Mouse (Mus musculus) heart, postnatal 10 days (tissue): ENCODE measurements around the gene Gm14698. TPM values are rescaled to one million over a fixed set of nuclear protein-coding genes. Genes with fewer than 3 reads are reported as not detected.
A peak's percentile ranks its signal among the peaks of the same experiment; 100 is the strongest.
"Not testable (repeated sequence)": the region's sequence is repeated elsewhere in the genome, so short reads cannot be mapped to it uniquely, and the experiment has no call there.

Experiments
- DNase-seq, 2 experiments: peaks; one replicate each; pipeline ENCODE4 v3.0.0; 2021
- intact Hi-C: fragments of 180-260 bp; cut with DNase I; formaldehyde crosslinking; loops from one replicate; pipeline ENCODE4 v1.15.1; 2025
- total RNA-seq, 2 experiments: library from RNA; stranded (reverse); gene quantifications; 2 replicates each; pipeline ENCODE4 v1.2.3; 2021

The Gm14698 gene
- 1 to 10 TPM; 1.5 to 1.6 TPM for total RNA-seq

DNA sequence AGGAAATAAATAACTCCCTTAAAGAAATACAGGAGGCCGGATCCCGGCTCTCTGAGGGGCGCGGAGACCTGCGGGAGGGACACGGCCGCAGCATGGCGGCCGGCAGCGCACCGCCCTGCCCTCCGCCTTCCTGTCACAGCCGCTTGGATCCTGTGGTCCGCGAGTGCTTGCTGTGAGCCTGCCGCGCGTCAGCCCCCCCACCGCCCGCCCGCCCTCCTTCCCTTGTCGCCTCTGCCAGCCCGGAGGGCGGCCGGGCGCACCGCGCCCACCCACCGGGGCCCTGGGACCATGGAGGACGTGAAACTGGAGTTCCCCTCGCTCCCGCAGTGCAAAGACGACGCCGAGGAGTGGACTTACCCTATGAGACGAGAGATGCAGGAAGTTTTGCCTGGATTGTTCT lies at the start of gene Gm14698:
Gm14698 (plus strand) TSS at position 35 of the 400 bp plus-strand sequence.
- intact Hi-C loops, result not testable (repeated sequence)
- DNase-seq, result peak in 1 of 2 experiments; percentile 20

- DNase-seq, intact Hi-C loops: not testable (repeated sequence)
These were observed 444 bp upstream of the Gm14698 start for GRCm38 (mm10) chrX:68820449-68820848.

DNA sequence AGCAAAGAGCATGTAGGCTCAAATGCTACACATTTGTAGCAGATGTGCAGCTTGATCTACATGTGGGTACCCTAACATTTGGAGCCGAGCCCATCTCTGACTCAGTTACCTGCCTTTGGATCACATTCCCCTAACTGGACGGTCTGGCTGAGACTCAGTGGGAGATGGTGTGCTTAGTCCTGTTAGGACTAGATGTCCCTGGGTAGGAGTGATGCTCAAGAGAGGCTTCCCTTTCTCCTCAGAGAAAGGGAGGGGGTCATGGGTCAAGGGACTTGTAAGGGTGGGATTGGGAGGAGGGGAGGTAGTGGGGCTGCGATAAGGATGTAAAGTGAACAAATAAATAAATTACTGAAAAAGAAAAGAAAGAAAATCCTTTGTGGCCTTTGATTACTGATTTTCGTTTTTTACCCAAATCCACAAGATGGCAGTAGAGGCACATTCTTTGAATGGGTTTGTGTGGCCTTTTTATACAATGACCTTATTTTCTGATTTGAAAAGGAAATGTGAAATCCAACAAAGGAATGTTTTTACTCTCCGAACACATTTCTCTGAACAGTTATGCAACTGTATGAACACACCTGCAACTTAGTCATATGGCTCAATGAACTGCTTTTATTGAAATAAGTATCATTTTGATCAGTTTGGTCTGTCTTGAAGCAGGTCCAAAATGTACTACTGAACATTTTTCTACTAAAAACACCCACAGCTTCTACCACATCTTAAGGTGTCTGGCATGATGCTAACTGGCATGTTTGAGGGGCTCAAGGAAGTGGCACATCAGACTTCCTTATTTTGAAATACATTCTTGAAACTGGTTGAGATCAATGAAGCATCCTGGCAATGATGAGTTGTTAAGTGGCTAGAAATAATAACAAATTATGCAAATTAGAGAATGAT lies 18.9 kb downstream of the Gm14698 start:
- intact Hi-C loops, result loop anchor here (2.0 to 5.0 kb wide), 3 partner anchors 1321 to 1738 kb away; no protein-coding TSS in a partner anchor
- peak in 1 of 2 experiments; percentile 9 for DNase-seq

DNA sequence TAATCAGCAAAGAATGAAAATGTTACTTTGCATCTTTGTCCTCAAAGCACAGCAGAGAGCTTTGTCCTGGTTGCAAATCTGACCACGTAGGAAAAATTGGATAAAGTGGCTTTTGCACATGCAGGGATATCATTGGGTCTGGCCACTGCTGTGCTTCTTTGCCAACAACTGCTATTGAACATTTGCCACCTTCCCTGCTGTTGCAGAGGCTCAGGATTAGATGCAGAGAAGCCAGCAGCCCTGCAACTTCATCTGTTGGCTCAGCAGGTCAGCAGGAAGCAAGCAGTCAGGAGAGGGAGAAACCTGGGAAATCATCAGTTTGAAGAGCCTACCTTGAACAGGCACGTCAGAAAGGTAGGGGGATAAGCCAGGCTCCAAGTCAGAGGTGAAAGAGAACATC lies 44.3 kb downstream of the Gm14698 start:
- no peak for DNase-seq
- intact Hi-C loops, result no loop called here

Other genes with a start within 250 kb of the Gm14698 start
- 10 to 100 TPM; 26.2 TPM for gene Fmr1, start 142.6 kb upstream of the Gm14698 start, total RNA-seq
- 1 to 10 TPM; 1.7 to 2.7 TPM for gene Fmr1nb, start 59.3 kb upstream of the Gm14698 start, total RNA-seq
- gene Gm6812, start 72.0 kb downstream of the Gm14698 start, total RNA-seq, result not detected